Mouse (Mus musculus) heart, postnatal 14 days (tissue): ENCODE measurements around the gene Hpdl. TPM values are rescaled to one million over a fixed set of nuclear protein-coding genes. Genes with fewer than 3 reads are reported as not detected.

ENCODE experiments used
- DNase-seq, 2 experiments: peaks; one replicate each; pipeline ENCODE4 v3.0.0; 2021 to 2022
- intact Hi-C: fragments of 180-260 bp; cut with DNase I; formaldehyde crosslinking; loops from one replicate; pipeline ENCODE4 v1.15.1; 2025
- total RNA-seq, 2 experiments: library from RNA; stranded (reverse); gene quantifications; 2 replicates each; pipeline ENCODE4 v1.2.3; 2021

The Hpdl gene
- total RNA-seq, 2 experiments from 2014 or later, result 3.2 to 3.6 TPM

- DNase-seq, result peak; percentile 94
- intact Hi-C loops, result no loop called here
Measured at GRCm38 (mm10) chr4:116807197-116808129, 14.0 kb downstream of the Hpdl start, which contains the start of the genes Toe1 and Mutyh. Gene Toe1, minus strand, starts transcription at chr4:116807640. Gene Mutyh, plus strand, starts transcription at chr4:116807723.

GRCm38 (mm10) chr4:116799901-116800300, 21.6 kb downstream of the Hpdl start:
- intact Hi-C loops, result no loop called here
- no peak for DNase-seq

- intact Hi-C loops, result no loop called here
- DNase-seq, result peak; percentile 37 to 55
Measured at GRCm38 (mm10) chr4:116796442-116797110, 24.9 kb downstream of the Hpdl start.

GRCm38 (mm10) chr4:116794273-116794672, 27.2 kb downstream of the Hpdl start:
- no peak for DNase-seq
- intact Hi-C loops, result no loop called here

- DNase-seq, result no peak
- intact Hi-C loops, result no loop called here
Measured at GRCm38 (mm10) chr4:116792453-116792852, 29.1 kb downstream of the Hpdl start.

- intact Hi-C loops, result loop anchor here (1.0 kb wide), 1 partner anchor 70 kb away; no protein-coding TSS in a partner anchor
- peak; percentile 75 to 86 for DNase-seq
Measured at GRCm38 (mm10) chr4:116788956-116789355, 32.6 kb downstream of the Hpdl start.

GRCm38 (mm10) chr4:116787985-116788760, 33.3 kb downstream of the Hpdl start:
- DNase-seq, result peak in 1 of 2 experiments; percentile 19
- intact Hi-C loops, result loop anchor here (1.0 kb wide), 1 partner anchor 69 kb away; no protein-coding TSS in a partner anchor

GRCm38 (mm10) chr4:116786587-116786986, 34.9 kb downstream of the Hpdl start:
- intact Hi-C loops, result no loop called here
- DNase-seq, result no peak

- no peak for DNase-seq
- intact Hi-C loops, result no loop called here
Measured at GRCm38 (mm10) chr4:116782171-116782570, 39.3 kb downstream of the Hpdl start.

GRCm38 (mm10) chr4:116781366-116781765, 40.1 kb downstream of the Hpdl start:
- intact Hi-C loops, result no loop called here
- DNase-seq, result no peak

- intact Hi-C loops, result no loop called here
- no peak for DNase-seq
Measured at GRCm38 (mm10) chr4:116780541-116780940, 41.0 kb downstream of the Hpdl start.

GRCm38 (mm10) chr4:116777079-116777478, 44.4 kb downstream of the Hpdl start:
- DNase-seq, result no peak
- intact Hi-C loops, result no loop called here

GRCm38 (mm10) chr4:116776391-116776790, 45.1 kb downstream of the Hpdl start:
- no peak for DNase-seq
- intact Hi-C loops, result no loop called here

Other genes with a start within 250 kb of the Hpdl start
- gene Ccdc17, start 225.1 kb downstream of the Hpdl start, total RNA-seq, result 1 to 10 TPM; 3.0 to 4.3 TPM
- gene Nasp, start 193.8 kb downstream of the Hpdl start, total RNA-seq, result 10 to 100 TPM; 30.3 to 34.8 TPM
- gene Akr1a1, start 170.0 kb downstream of the Hpdl start, total RNA-seq, result 100 to 1,000 TPM; 315 to 333 TPM
- gene Prdx1, start 136.2 kb downstream of the Hpdl start, total RNA-seq, result 100 to 1,000 TPM; 392 to 403 TPM
- 10 to 100 TPM; 39.9 to 42.3 TPM for gene Mmachc, start 113.3 kb downstream of the Hpdl start, total RNA-seq
- 1 to 10 TPM; 6.8 to 9.3 TPM for gene Ccdc163, start 113.2 kb downstream of the Hpdl start, total RNA-seq
- gene Tesk2, start 100.8 kb downstream of the Hpdl start, total RNA-seq, result 1 to 10 TPM; 1.7 to 2.7 TPM
- 1 to 10 TPM; 8.6 to 9.3 TPM for gene Toe1, start 14.1 kb downstream of the Hpdl start, total RNA-seq
- under 1 TPM; 0.88 to 0.96 TPM for gene Mutyh, start 14.0 kb downstream of the Hpdl start, total RNA-seq
- 1 to 10 TPM; 1.1 to 1.6 TPM for gene Zswim5, start 55.7 kb upstream of the Hpdl start, total RNA-seq
- gene Urod, start 172.7 kb upstream of the Hpdl start, total RNA-seq, result 100 to 1,000 TPM in 1 of 2 experiments, 10 to 100 TPM in 1; 92.7 to 106 TPM
- 10 to 100 TPM; 18.6 to 18.9 TPM for gene Hectd3, start 173.6 kb upstream of the Hpdl start, total RNA-seq
- gene Eif2b3, start 197.7 kb upstream of the Hpdl start, total RNA-seq, result 10 to 100 TPM; 14.9 to 15.5 TPM